Mouse (Mus musculus) adrenal gland, adult (tissue): ENCODE results near the gene Bco2.

Experiments
- DNase-seq, 2 experiments: peaks; one replicate each; pipeline ENCODE4 v3.0.0; 2022 to 2023; ENCODE audit warnings: low spot score in 1 of 2; ENCODE audit not compliant: inconsistent age in 2 of 2

Bco2 gene

GRCm38 (mm10) chr9:50555094-50555446 lies at the start of gene Bco2:
TSS of gene Bco2 (minus strand) at chr9:50555181.
- peak in 1 of 2 experiments; percentile 22 for DNase-seq

- no peak for DNase-seq
Measured at GRCm38 (mm10) chr9:50604338-50604737, 49.4 kb upstream of the Bco2 start.

- DNase-seq: no peak
Measured at GRCm38 (mm10) chr9:50603998-50604324, 49.0 kb upstream of the Bco2 start.

GRCm38 (mm10) chr9:50603189-50603997 lies 48.4 kb upstream of the Bco2 start, which contains the start of the genes Sdhd and Timm8b:
TSS of gene Sdhd (minus strand) at chr9:50603812.
TSS of gene Timm8b (plus strand) at chr9:50603910.
- peak; percentile 95 to 98 for DNase-seq

GRCm38 (mm10) chr9:50602055-50602845 lies 47.3 kb upstream of the Bco2 start:
- peak in 1 of 2 experiments; percentile 51 for DNase-seq

- no peak for DNase-seq
Measured at GRCm38 (mm10) chr9:50601536-50601935, 46.6 kb upstream of the Bco2 start.

- DNase-seq: no peak
Measured at GRCm38 (mm10) chr9:50596973-50597372, 42.0 kb upstream of the Bco2 start.

- DNase-seq: no peak
Measured at GRCm38 (mm10) chr9:50594794-50595417, 39.9 kb upstream of the Bco2 start.

- peak in 1 of 2 experiments; percentile 63 for DNase-seq
Measured at GRCm38 (mm10) chr9:50593544-50593943, 38.6 kb upstream of the Bco2 start.

GRCm38 (mm10) chr9:50592955-50593354 lies 38.0 kb upstream of the Bco2 start:
- DNase-seq: no peak

GRCm38 (mm10) chr9:50590856-50591518 lies 36.0 kb upstream of the Bco2 start:
- peak; percentile 28 to 54 for DNase-seq

GRCm38 (mm10) chr9:50586955-50587354 lies 32.0 kb upstream of the Bco2 start:
- DNase-seq: no peak

GRCm38 (mm10) chr9:50585145-50585818 lies 30.3 kb upstream of the Bco2 start:
- no peak for DNase-seq

- DNase-seq: no peak
Measured at GRCm38 (mm10) chr9:50580370-50580769, 25.4 kb upstream of the Bco2 start.

GRCm38 (mm10) chr9:50569599-50570525 lies 14.9 kb upstream of the Bco2 start:
- DNase-seq: peak in 1 of 2 experiments; percentile 29

GRCm38 (mm10) chr9:50567881-50568280 lies 12.9 kb upstream of the Bco2 start:
- DNase-seq: no peak

GRCm38 (mm10) chr9:50567372-50567771 lies 12.4 kb upstream of the Bco2 start:
- no peak for DNase-seq

- DNase-seq: no peak
Measured at GRCm38 (mm10) chr9:50565940-50566339, 11.0 kb upstream of the Bco2 start.

GRCm38 (mm10) chr9:50565173-50565572 lies 10.2 kb upstream of the Bco2 start:
- DNase-seq: no peak
